In genomic region chr1:62591296-62592031, GRCm38 (mm10) we compare ENCODE assay signal across 7 mouse cellular contexts.
DNase-seq lines count a peak whose midpoint lies in the region; ATAC-seq and TF ChIP-seq lines count a peak whose summit lies in the region.

No protein-coding gene starts in this region.

- H3K27me3 ChIP-seq in C2C12 (ENCODE audit: control insufficient read depth, insufficient read depth, insufficient read length): no peaks in the 10 kb centered on the region
- H3K27me3 ChIP-seq in heart, embryonic 14.5 days (ENCODE audit: control insufficient read depth, insufficient read depth, low read length): no peaks in the 10 kb centered on the region
- H3K27me3 ChIP-seq in liver, postnatal 0 days (ENCODE audit: insufficient read depth, low read length): no peaks in the 10 kb centered on the region

- no peak overlapping the region for H3K4me3 ChIP-seq in C2C12 (ENCODE audit: insufficient read depth, poor library complexity, severe bottlenecking)
- no peak overlapping the region for H3K4me3 ChIP-seq in heart, embryonic 14.5 days (ENCODE audit: control insufficient read depth in 1 of 2, insufficient read depth in 1 of 2, low read depth in 1 of 2, low read length in 2 of 2)
- H3K4me3 ChIP-seq in liver, postnatal 0 days (ENCODE audit: low read depth, low read length): no peak overlapping the region

- H3K4me2 ChIP-seq in heart, embryonic 14.5 days (ENCODE audit: low read length): no peak overlapping the region
- no peak overlapping the region for H3K4me2 ChIP-seq in liver, postnatal 0 days (ENCODE audit: low read depth, low read length)

- no peak overlapping the region for H3K9ac ChIP-seq in heart, embryonic 14.5 days (ENCODE audit: low read length)
- H3K9ac ChIP-seq in liver, postnatal 0 days (replicated peaks): no peak overlapping the region

- peaks cover 6 to 13% of the 10 kb centered on the region in 2 experiments for H3K4me1 ChIP-seq in heart, embryonic 14.5 days (ENCODE audit: control insufficient read depth in 2 of 2, insufficient read depth in 2 of 2, low read length in 2 of 2)
- H3K4me1 ChIP-seq in liver, postnatal 0 days (ENCODE audit: insufficient read depth): no peaks in the 10 kb centered on the region

- H3K27ac ChIP-seq in heart, embryonic 14.5 days (replicated peaks in 1 of 2; ENCODE audit: control insufficient read depth in 1 of 2, insufficient read depth in 1 of 2, low read depth in 2 of 2, low read length in 2 of 2): no peak overlapping the region
- no peak overlapping the region for H3K27ac ChIP-seq in liver, postnatal 0 days (ENCODE audit: low read depth)

- no peak for TF ChIP-seq EP300 in liver, postnatal 0 days (IDR thresholded peaks at IDR 0.05; ENCODE audit: low read depth)

- 0 out of 2 replicates have a peak, but pooled peaks have one; percentile 54 for ATAC-seq in heart, embryonic 14.5 days (ENCODE audit: insufficient number of reproducible peaks, insufficient read depth, low FRiP score, low read depth)
- ATAC-seq in liver, postnatal 0 days: no peak

- no peak overlapping the region for H3ac ChIP-seq in C2C12 (ENCODE audit: control insufficient read depth, insufficient read length, low read depth)

- WGBS in heart, embryonic 14.5 days: 31% methylated on average over 6 of the region's 6 CpGs
- 67% methylated on average over 6 of the region's 6 CpGs for WGBS in liver, postnatal 0 days (ENCODE audit: insufficient replicate concordance)

- H3K36me3 ChIP-seq in C2C12 (ENCODE audit: control insufficient read depth, insufficient read depth): no peaks in the 10 kb centered on the region
- H3K36me3 ChIP-seq in heart, embryonic 14.5 days (ENCODE audit: control insufficient read depth, insufficient read depth, low read length): no peaks in the 10 kb centered on the region
- no peaks in the 10 kb centered on the region for H3K36me3 ChIP-seq in liver, postnatal 0 days (replicated peaks; ENCODE audit: insufficient read depth, low read length)

- no peak for TF ChIP-seq CTCF in C2C12 (IDR thresholded peaks at IDR 0.05; ENCODE audit: control insufficient read depth, insufficient read depth, insufficient read length)
- TF ChIP-seq CTCF in liver, postnatal 0 days (IDR thresholded peaks at IDR 0.05; ENCODE audit: low read depth): no peak

- no peaks in the 10 kb centered on the region for H3K9me3 ChIP-seq in heart, embryonic 14.5 days (ENCODE audit: control insufficient read depth, low read length)
- no peaks in the 10 kb centered on the region for H3K9me3 ChIP-seq in liver, postnatal 0 days (ENCODE audit: low read length)

- DNase-seq in NIH3T3 (ENCODE audit: low read depth): peak; percentile 4
- DNase-seq in kidney, postnatal 36 days: peak; percentile 21 to 43
- DNase-seq in natural killer cell, adult 2 months (ENCODE audit: low spot score in 2 of 2): no peak
- DNase-seq in liver, postnatal 0 days: no peak
- no peak for DNase-seq in left cerebral cortex, postnatal 25 days (ENCODE audit: low spot score in 2 of 2)

- no peaks in the 10 kb centered on the region for H3K79me3 ChIP-seq in C2C12 (ENCODE audit: low read depth)

- no peaks in the 10 kb centered on the region for H3K79me2 ChIP-seq in C2C12 (ENCODE audit: control insufficient read depth, insufficient read depth)

- intact Hi-C loops in left cerebral cortex, postnatal 25 days (cut with DNase I): no loop called here

TF ChIP-seq in C2C12, 6 proteins besides CTCF, POLR2A, EP300 and RAD21:
- no peak for TF ChIP-seq MYOD1 (IDR thresholded peaks at IDR 0.05; ENCODE audit: control insufficient read depth, insufficient read length, low read depth)
- no peak for TF ChIP-seq MAX (IDR thresholded peaks at IDR 0.05)
- TF ChIP-seq CEBPB (IDR thresholded peaks at IDR 0.05; ENCODE audit: low read depth): no peak
- TF ChIP-seq FOSL1 (IDR thresholded peaks at IDR 0.05; ENCODE audit: insufficient read depth, low read length, poor library complexity, severe bottlenecking): no peak
- TF ChIP-seq MYOG (IDR thresholded peaks at IDR 0.05; ENCODE audit: control insufficient read depth, extremely low read depth, insufficient read length): no peak
- TF ChIP-seq USF1 (IDR thresholded peaks at IDR 0.05; ENCODE audit: low read depth): peak; percentile 61

Comparison
In these comparisons a context has a peak if more than half of its experiments do, and no peak if none do; other contexts are left out.
1. DNase-seq: peak in NIH3T3 (single experiment) and kidney, postnatal 36 days (2 of 2); none in natural killer cell, adult 2 months (0 of 2), liver, postnatal 0 days (single experiment) and left cerebral cortex, postnatal 25 days (0 of 2).